Mouse (Mus musculus): ENCODE measurements around the gene Coro7. TPM values are rescaled to one million over a fixed set of nuclear protein-coding genes. Genes with fewer than 3 reads are reported as not detected.

Coro7 gene
- polyA plus RNA-seq, 1 experiment, result 391 TPM

DNA sequence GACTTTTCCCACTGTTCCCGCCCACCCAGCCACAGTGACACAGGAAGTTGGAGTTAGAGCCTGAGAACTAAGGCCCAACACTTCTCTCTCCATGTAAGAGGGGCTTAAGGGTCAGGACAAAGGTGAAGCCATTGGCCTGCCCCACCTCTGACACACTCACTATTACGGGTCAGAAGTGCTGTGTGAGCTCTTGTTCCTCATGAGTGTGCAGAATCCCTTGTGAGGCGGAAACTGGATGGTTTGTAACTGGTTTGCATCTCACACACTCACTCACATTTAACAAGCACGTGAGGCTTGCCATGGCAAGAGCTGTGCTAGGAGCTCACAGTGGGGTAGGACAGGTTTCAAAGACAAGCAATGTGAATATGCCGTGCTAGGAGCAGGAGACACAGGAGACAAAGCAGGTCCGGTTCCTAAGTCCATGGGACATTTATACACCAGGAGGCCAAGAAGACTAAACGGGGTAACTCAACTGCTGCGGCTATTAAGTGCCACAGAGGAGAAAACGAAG lies 23.0 kb downstream of the Coro7 start:
- H3K36me3 ChIP-seq (ENCODE audit: control insufficient read depth, insufficient read depth, low read length), result peaks cover 45% of the 10 kb centered on the region
- peaks cover 9% of the 10 kb centered on the region; the same call in 1 of the 2 replicates for H3K4me1 ChIP-seq (replicated peaks; ENCODE audit: control insufficient read depth, insufficient read depth, low read length)
- DNase-seq, result no peak
- no peaks in the 10 kb centered on the region for H3K27me3 ChIP-seq (ENCODE audit: control insufficient read depth, insufficient read depth, low read length)
- no peak overlapping the region for H3K4me3 ChIP-seq (ENCODE audit: control insufficient read depth, insufficient read depth, low read length)
- H3K27ac ChIP-seq (ENCODE audit: control insufficient read depth, insufficient read depth, low read length), result no peak overlapping the region
- 91% methylated on average over 9 of the region's 9 CpGs for WGBS
- TF ChIP-seq CTCF (IDR thresholded peaks at IDR 0.05; ENCODE audit: borderline replicate concordance, control insufficient read depth, extremely low read depth, insufficient read depth, low read length, poor library complexity) (no peak), POLR2A (IDR thresholded peaks at IDR 0.05; ENCODE audit: control insufficient read depth, extremely low read depth, insufficient read depth, low read length, poor library complexity) (no peak)

DNA sequence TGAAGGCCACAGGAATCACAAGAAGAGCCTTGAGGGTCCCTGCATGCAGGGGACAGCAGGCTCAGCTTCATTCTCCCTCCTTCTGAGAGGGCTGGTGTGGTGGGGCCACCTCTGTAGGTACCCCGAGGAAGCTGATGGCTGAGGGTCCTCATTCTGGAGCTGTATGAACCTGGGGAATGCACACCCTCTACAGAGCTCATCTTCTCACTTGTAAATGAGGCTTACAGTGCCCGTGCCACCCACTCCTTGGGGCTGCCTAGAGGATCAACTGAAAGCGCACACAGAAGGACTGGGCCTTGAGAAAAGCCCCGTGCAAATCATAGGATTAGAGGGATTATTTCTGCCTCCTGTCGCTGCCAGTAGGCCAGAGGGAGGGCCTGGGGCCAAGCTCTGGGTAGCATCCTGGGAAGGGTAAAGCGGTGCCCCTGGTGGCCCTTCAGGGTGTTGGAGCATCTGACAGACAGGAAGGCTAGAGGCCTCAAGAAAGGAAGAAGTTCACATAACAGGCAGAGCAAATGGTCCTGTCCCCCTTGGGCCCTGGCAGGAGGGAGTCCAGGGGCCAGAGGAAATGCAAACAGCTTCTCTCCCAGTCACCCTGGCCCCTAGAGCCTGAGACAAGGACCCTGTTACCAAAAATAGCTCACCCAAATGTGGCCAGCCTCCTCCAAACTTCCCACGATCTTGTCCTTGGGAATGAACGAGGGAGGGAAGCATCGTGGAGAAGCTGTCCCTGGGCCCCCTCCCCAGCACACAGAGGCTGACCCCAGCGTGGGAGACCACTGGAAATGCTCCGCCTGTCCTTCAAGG lies 23.6 kb downstream of the Coro7 start:
- peaks cover 9% of the 10 kb centered on the region; the same call in 1 of the 2 replicates for H3K4me1 ChIP-seq (replicated peaks; ENCODE audit: control insufficient read depth, insufficient read depth, low read length)

DNA sequence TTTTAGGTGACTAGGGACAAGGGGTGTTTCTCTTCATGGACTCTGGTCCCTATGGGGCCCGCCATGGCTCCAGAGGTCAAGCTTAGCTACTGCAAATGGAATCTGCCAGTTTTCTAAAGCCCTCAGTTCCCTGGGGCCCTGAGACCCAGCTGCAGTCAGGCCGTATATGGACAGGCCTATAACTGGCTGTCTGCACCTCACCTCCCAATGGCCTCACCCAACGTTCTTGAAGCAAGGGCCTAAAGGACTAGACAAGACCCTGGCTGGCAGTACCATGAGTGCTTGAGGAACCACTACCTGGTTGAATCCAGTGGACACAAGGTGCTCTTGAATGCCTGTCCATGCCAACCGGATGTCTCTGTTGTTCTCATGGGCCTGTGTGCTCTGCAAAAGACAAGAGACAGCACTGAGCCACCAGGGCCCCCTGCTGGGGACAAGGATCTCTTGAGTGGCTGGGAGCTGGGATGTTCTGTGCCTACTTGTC lies 24.3 kb downstream of the Coro7 start:
- H3K4me3 ChIP-seq (ENCODE audit: control insufficient read depth, insufficient read depth, low read length), result no peak overlapping the region
- TF ChIP-seq POLR2A (IDR thresholded peaks at IDR 0.05; ENCODE audit: control insufficient read depth, extremely low read depth, insufficient read depth, low read length, poor library complexity) (no peak), CTCF (IDR thresholded peaks at IDR 0.05; ENCODE audit: borderline replicate concordance, control insufficient read depth, extremely low read depth, insufficient read depth, low read length, poor library complexity) (no peak)
- H3K27me3 ChIP-seq (ENCODE audit: control insufficient read depth, insufficient read depth, low read length), result no peaks in the 10 kb centered on the region
- H3K4me1 ChIP-seq (replicated peaks; ENCODE audit: control insufficient read depth, insufficient read depth, low read length), result peaks cover 9% of the 10 kb centered on the region; the same call in 1 of the 2 replicates
- 91% methylated on average over 4 of the region's 4 CpGs for WGBS
- H3K36me3 ChIP-seq (ENCODE audit: control insufficient read depth, insufficient read depth, low read length), result peaks cover 43% of the 10 kb centered on the region
- no peak for DNase-seq
- H3K27ac ChIP-seq (ENCODE audit: control insufficient read depth, insufficient read depth, low read length), result no peak overlapping the region

More for the DNA sequence above, 23.6 kb downstream of the Coro7 start:
- TF ChIP-seq POLR2A (IDR thresholded peaks at IDR 0.05; ENCODE audit: control insufficient read depth, extremely low read depth, insufficient read depth, low read length, poor library complexity) (no peak), CTCF (IDR thresholded peaks at IDR 0.05; ENCODE audit: borderline replicate concordance, control insufficient read depth, extremely low read depth, insufficient read depth, low read length, poor library complexity) (no peak)
- no peaks in the 10 kb centered on the region for H3K27me3 ChIP-seq (ENCODE audit: control insufficient read depth, insufficient read depth, low read length)
- H3K36me3 ChIP-seq (ENCODE audit: control insufficient read depth, insufficient read depth, low read length), result peaks cover 44% of the 10 kb centered on the region
- no peak overlapping the region for H3K27ac ChIP-seq (ENCODE audit: control insufficient read depth, insufficient read depth, low read length)
- H3K4me3 ChIP-seq (ENCODE audit: control insufficient read depth, insufficient read depth, low read length), result no peak overlapping the region
- 78% methylated on average over 11 of the region's 11 CpGs for WGBS
- no peak for DNase-seq

DNA sequence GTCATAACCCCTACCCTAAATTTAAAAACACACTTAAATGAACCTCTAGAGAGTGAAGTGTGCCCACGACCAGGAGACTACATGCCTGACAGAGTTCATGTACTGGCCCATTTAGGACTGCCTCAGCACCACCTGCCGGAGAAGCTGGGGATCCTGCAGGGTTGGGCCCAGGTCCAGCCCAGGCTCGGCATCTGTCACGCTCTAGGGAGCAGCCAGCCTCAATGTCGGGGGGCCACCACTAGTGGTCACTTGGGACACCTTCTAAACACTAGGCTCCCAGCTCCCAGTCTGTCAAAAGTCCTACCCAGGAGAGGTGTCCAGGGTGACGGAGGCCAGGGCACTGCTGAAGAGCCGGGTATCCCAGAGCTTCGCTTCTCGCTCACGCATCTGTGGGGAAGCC lies 24.9 kb downstream of the Coro7 start:
- Histone ChIP-seq H3K27me3 (ENCODE audit: control insufficient read depth, insufficient read depth, low read length) (no peaks in the 10 kb centered on the region), H3K36me3 (ENCODE audit: control insufficient read depth, insufficient read depth, low read length) (peaks cover 40% of the 10 kb centered on the region), H3K4me3 (ENCODE audit: control insufficient read depth, insufficient read depth, low read length) (no peak overlapping the region), H3K27ac (ENCODE audit: control insufficient read depth, insufficient read depth, low read length) (no peak overlapping the region), H3K4me1 (replicated peaks; ENCODE audit: control insufficient read depth, insufficient read depth, low read length) (peaks cover 9% of the 10 kb centered on the region; the same call in 1 of the 2 replicates)
- TF ChIP-seq POLR2A (IDR thresholded peaks at IDR 0.05; ENCODE audit: control insufficient read depth, extremely low read depth, insufficient read depth, low read length, poor library complexity) (no peak), CTCF (IDR thresholded peaks at IDR 0.05; ENCODE audit: borderline replicate concordance, control insufficient read depth, extremely low read depth, insufficient read depth, low read length, poor library complexity) (no peak)
- WGBS, result 95% methylated on average over 10 of the region's 10 CpGs
- DNase-seq, result no peak

- DNase-seq, result no peak
- WGBS, result 95% methylated on average over 4 of the region's 4 CpGs
- Histone ChIP-seq H3K4me3 (ENCODE audit: control insufficient read depth, insufficient read depth, low read length) (no peak overlapping the region), H3K36me3 (ENCODE audit: control insufficient read depth, insufficient read depth, low read length) (peaks cover 42% of the 10 kb centered on the region), H3K27me3 (ENCODE audit: control insufficient read depth, insufficient read depth, low read length) (no peaks in the 10 kb centered on the region), H3K27ac (ENCODE audit: control insufficient read depth, insufficient read depth, low read length) (no peak overlapping the region), H3K4me1 (replicated peaks; ENCODE audit: control insufficient read depth, insufficient read depth, low read length) (no peaks in the 10 kb centered on the region)
- TF ChIP-seq CTCF (IDR thresholded peaks at IDR 0.05; ENCODE audit: borderline replicate concordance, control insufficient read depth, extremely low read depth, insufficient read depth, low read length, poor library complexity) (no peak), POLR2A (IDR thresholded peaks at IDR 0.05; ENCODE audit: control insufficient read depth, extremely low read depth, insufficient read depth, low read length, poor library complexity) (no peak)
These were observed 26.7 kb downstream of the Coro7 start for GRCm38 (mm10) chr16:4652707-4653416.

DNA sequence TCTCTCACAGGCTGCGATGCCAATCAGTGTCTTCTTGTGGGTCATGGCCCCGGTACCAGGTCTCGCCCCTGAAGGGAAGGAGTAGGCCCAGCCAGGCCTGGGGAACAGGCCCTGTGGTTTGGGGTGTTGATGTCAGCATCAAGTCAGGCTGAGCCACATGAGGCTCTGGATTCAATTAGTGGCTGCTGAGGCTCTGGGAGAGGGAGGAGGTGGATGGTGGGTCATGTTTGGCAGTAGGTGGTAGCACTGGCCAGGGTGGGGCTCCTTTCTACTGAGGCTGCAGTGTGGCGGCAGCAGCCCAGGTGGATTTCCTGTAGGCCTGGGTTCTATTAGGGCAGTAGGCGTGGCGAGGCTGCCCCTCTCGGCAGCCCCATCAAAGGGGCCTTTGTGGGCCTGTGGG lies 28.0 kb downstream of the Coro7 start:
- 83% methylated on average over 7 of the region's 7 CpGs for WGBS
- TF ChIP-seq POLR2A (IDR thresholded peaks at IDR 0.05; ENCODE audit: control insufficient read depth, extremely low read depth, insufficient read depth, low read length, poor library complexity) (no peak), CTCF (IDR thresholded peaks at IDR 0.05; ENCODE audit: borderline replicate concordance, control insufficient read depth, extremely low read depth, insufficient read depth, low read length, poor library complexity) (no peak)
- H3K27me3 ChIP-seq (ENCODE audit: control insufficient read depth, insufficient read depth, low read length), result no peaks in the 10 kb centered on the region
- no peak for DNase-seq
- H3K36me3 ChIP-seq (ENCODE audit: control insufficient read depth, insufficient read depth, low read length), result peaks cover 45% of the 10 kb centered on the region
- no peak overlapping the region for H3K27ac ChIP-seq (ENCODE audit: control insufficient read depth, insufficient read depth, low read length)
- H3K4me3 ChIP-seq (ENCODE audit: control insufficient read depth, insufficient read depth, low read length), result no peak overlapping the region
- no peaks in the 10 kb centered on the region for H3K4me1 ChIP-seq (replicated peaks; ENCODE audit: control insufficient read depth, insufficient read depth, low read length)

Data from thymus, adult 2 months (tissue).